Mouse (Mus musculus): Measurements from ENCODE around the gene 3110009E18Rik.

The 3110009E18Rik gene

GRCm38 (mm10) chr1:120101227-120101609 is 19.8 kb upstream of the 3110009E18Rik start:
- ATAC-seq (ENCODE audit: low TSS enrichment) = no peak

GRCm38 (mm10) chr1:120105556-120105959 is 15.4 kb upstream of the 3110009E18Rik start:
- no peak for ATAC-seq (ENCODE audit: low TSS enrichment)

GRCm38 (mm10) chr1:120109741-120110432 is 11.1 kb upstream of the 3110009E18Rik start:
- ATAC-seq (ENCODE audit: low TSS enrichment) = no peak

DNA sequence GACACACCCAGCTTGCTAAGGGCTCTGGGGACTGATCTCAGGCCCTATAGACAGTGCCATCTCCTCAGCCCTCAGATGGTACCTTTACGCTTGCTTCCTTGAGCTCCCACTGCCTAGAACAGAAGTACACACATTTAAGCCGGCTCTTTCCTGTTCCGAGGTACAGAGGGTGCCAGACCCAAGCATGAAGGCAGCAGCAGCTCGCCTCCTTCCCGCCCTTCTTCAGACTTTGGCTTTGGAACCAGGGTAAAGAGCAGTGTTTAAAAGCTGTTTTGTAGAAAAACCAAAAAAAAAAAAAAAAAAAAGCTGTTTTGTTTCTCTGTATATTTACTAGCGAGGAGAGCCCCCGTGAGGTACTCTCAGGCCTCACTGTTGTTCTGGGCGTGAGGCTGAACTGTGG is 9.2 kb upstream of the 3110009E18Rik start:
- no peak for ATAC-seq (ENCODE audit: low TSS enrichment)

- no peak for ATAC-seq (ENCODE audit: low TSS enrichment)
These were observed 8.5 kb upstream of the 3110009E18Rik start for GRCm38 (mm10) chr1:120112251-120113187.

- peak; percentile 71 for ATAC-seq (ENCODE audit: low TSS enrichment)
These were observed 5.3 kb upstream of the 3110009E18Rik start for GRCm38 (mm10) chr1:120115671-120116081.

DNA sequence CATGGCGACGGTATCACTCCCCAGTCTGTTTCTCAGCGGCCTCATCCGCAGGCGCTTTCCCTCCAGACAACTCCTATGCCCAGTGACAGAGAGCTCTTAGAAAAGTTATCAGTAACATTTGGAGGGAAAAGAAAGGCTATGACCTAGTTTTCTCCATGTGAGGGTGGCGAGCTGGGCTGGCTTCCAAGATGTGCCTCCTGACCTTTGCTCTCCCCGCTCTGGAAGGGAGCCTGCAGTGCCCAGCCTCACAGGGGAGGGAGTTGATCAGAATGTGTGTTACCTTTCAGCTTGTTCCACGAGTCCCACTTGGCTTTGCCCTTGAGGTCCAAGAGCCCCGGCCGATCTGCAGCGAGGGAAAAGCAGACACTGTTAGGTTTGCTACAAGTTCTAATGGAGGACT is 4.9 kb upstream of the 3110009E18Rik start:
- no peak for ATAC-seq (ENCODE audit: low TSS enrichment)

DNA sequence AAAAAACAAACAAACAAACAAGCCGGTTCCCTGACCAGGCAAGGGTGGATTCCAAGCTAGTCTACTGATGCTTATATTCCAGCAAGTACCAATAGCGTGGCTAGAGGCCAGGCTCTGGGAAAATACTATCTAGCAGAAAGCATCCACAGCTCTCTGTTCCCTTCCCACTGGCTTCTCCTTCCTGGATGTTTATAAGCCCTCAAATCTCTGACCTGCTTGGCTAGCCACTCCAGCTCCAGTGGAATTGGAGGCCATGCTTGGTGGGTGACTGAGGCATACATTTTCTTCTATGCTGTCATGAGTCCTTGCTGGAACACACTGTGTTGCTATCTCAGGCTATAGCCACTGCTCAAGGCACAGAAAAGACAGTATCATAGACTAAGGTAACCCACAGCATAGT is 2.1 kb upstream of the 3110009E18Rik start:
- no peak for ATAC-seq (ENCODE audit: low TSS enrichment)

GRCm38 (mm10) chr1:120119389-120119788 is 1.6 kb upstream of the 3110009E18Rik start:
- no peak for ATAC-seq (ENCODE audit: low TSS enrichment)

DNA sequence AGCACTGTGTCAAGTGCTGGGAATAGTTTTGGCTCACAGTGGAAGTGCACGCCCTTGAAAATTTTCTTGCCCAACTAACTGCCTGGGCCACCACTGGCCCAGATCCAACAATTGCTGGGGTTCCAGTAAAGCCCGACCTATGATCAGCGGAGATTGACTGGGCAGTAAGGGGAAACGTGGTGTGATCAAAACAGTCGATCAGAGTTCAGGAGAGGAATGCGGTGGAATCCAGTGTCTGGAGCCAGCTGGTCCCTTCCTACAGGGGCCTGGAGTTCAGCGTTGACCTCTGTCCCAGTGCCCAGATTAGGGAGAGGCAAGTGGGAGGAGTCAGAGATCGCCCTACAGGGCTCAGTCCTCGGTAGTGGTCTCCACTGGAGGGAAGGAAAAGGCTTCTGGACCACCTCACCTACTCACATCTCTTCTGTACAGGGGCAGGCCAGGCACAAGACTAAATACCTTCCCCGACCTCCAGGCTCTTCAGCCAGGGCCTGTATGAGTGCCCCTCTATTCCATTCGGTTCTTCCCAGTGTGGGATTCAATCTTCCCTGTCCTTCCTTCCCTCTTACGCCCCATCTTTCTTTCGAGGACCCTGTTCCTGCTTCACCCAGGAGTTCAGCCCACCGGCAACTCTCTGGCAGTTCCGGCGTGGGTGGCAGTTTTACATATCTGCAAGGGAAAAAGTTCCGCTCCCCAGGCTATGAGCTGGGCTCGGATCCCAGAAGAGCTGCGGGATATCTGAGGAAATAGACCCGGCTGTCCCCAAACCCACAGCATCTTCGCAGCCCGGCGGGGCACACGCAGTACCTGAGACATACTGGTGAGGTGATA is 632 bp upstream of the 3110009E18Rik start:
- peak; percentile 3 for ATAC-seq (ENCODE audit: low TSS enrichment)

DNA sequence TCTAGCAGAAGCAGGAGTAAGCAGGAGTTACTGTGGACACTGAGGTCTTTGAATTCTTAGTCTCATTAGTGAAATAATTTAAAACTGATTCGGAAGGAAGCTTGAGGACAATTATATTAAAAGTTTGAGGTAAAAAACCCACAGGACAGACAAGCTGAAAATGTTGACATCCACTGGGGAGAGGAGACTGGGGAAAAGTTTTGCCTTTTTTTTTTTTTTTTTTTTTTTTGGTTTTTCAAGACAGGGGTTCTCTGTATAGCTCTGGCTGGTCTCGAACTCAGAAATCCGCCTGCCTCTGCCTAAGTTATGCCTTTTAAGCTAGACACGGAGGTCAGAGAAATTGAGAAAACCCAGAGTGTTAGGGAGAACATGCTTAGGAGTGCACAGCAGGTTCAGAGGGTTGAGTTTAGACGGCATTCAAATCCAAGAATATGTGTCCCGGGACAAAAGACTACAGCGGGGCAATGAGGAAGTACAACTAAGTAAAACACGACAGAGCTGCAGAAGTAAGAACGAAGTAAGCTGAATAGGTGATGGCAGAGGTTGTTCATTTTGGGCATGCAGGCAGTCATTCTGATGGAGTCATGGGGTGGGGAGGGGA is 1.0 kb downstream of the 3110009E18Rik start:
- ATAC-seq (ENCODE audit: low TSS enrichment) = no peak

DNA sequence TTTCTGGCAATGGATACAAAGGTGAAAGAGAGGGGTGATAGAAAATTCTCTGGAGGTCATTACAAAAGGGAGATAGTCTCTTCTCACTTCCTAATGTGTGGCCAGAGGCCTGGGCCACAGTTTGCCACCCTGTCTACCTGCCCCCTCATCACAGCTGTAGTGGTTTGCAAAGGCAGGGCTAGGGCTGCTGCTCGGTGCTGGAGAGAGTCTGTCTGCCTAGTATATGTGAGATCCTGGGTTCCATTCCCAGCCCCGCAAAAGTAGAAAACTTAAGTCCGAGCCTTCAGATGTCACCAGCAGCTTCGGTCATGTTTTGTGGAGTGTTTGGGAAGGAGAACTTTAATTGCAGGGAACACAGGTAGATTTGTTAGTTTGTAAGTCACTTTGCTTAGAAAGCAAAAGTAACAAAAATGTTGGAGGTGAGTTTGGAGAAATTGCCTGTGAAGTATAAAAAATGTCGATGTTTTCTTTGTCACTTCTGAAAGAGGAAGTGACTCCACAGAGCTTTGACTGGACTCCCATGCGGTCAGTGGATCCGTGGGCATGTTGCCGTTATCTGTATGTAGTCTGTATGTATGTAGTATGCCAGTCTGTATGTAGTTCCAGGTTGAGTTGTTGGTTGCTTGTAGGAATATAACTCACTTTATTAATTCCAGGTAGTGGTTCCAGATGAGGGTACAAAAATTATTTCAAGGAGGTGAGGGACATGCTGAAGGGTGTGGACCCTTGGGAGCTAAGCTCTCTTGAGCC is 1.8 kb downstream of the 3110009E18Rik start:
- ATAC-seq (ENCODE audit: low TSS enrichment) = no peak

DNA sequence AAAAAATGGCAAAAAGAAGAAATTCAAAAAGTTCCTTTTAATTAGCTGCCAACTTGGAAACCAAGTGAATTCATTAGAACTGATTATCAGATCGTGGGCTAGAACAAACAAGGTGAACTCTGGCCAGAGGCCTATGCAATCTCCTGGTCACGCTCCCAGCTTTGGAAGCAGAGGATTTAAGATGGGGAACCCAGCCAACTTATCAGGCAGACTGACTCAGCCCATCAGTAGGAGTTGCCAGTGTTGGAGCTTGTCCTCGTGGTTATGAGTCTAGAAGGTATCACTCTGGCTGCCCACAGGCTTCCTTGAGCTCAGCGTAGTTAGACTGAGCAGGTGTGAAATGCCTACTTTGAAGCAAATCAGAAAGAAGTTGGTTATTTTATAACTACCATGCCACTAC is 3.9 kb downstream of the 3110009E18Rik start:
- no peak for ATAC-seq (ENCODE audit: low TSS enrichment)

DNA sequence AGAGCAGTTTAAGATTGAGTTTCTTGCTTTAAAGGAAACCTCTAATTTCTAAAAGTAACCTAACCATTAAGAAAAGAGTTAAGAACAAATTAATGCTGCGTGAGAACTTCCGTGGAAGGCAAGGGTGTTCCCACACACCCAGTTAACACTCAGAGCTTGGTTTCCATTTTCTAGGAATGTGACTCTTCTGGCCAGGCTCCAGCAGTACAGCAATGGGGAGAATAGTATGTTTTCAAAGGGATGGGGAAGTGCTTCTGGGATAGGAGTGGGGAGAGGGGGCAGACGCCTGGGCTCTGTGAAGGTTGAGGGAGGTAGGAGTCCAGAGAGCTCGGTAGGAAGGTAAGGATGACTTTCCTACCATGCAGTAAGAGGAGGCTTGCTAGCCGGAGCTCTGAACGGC is 4.5 kb downstream of the 3110009E18Rik start:
- ATAC-seq (ENCODE audit: low TSS enrichment) = no peak

GRCm38 (mm10) chr1:120126318-120126717 is 5.3 kb downstream of the 3110009E18Rik start:
- ATAC-seq (ENCODE audit: low TSS enrichment) = no peak

- peak; percentile 26; the same call in 1 of the 2 replicates for ATAC-seq (ENCODE audit: low TSS enrichment)
These were observed 11.4 kb downstream of the 3110009E18Rik start for GRCm38 (mm10) chr1:120132376-120132775.

DNA sequence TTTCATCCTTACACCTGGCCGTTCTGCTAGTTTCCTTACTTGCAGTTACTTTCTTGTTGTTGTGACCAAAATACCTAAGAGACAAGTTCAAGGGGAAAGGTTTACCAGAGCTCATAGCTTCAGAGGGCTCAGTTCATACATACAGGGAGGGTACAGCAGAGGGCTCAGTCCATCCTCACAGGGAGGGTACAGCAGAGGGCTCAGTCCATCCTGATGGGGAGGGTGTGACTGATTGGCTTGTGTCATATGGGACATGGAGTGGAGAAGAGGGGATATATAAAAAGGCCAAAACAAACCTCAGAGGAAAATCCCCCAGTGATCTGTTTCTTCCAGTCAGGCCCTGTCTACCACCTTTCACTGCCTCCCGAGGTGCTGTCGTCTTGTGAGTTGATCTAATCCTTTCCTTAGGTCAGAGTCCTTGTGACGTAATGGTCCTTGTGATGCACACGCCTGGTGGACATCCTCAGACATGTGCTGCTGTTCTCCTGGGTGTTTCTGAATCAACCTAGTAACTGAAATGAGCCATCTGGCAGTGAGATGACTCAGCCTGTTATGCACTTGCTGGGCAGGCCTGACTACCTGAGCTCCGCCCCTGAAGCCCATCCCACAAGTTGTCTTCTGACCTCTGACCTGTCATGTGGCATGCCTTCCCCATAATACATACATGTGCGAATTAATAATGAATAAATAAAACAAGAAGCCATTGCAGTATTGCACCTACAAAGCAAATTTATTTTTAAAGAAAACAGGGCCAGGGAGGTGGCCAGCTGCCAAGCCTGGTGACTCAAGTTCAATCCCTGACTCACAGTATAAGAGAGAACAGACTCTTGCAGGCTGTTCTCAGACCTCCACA is 15.2 kb downstream of the 3110009E18Rik start:
- ATAC-seq (ENCODE audit: low TSS enrichment) = peak; percentile 94

- no peak for ATAC-seq (ENCODE audit: low TSS enrichment)
These were observed 18.0 kb downstream of the 3110009E18Rik start for GRCm38 (mm10) chr1:120138923-120139540.

GRCm38 (mm10) chr1:120140144-120140693 is 19.2 kb downstream of the 3110009E18Rik start:
- no peak for ATAC-seq (ENCODE audit: low TSS enrichment)
